ENCODE assay signal across 13 mouse cellular contexts in genomic region chr4:102256170-102256960, GRCm38 (mm10).
A peak's percentile ranks its signal among the peaks of the same experiment; 100 is the strongest.
DNase-seq lines count a peak whose midpoint lies in the region; ATAC-seq and TF ChIP-seq lines count a peak whose summit lies in the region.
"Had no signal": no experiment of that assay in that cellular context is flagged by ENCODE, and none has a peak within 500 bp of the region (broad histone marks: within the 10 kb centered on the region; RNA-seq: fewer than 3 reads in every experiment).

No protein-coding gene starts in this region.

- H3K4me2 ChIP-seq in intestine, embryonic 14.5 days (ENCODE audit: low read length) = peak overlapping the region; percentile 64
- H3K4me2 ChIP-seq in intestine, embryonic 16.5 days (ENCODE audit: low read depth, low read length) = no peak overlapping the region
- peak overlapping the region; percentile 30 for H3K4me2 ChIP-seq in embryonic facial prominence, embryonic 12.5 days (replicated peaks)
- peak overlapping the region; percentile 77 for H3K4me2 ChIP-seq in hindbrain, embryonic 13.5 days
- H3K4me2 ChIP-seq in myocyte (ENCODE audit: low read depth) = peak overlapping the region; percentile 80

- ATAC-seq in intestine, embryonic 14.5 days (replicated peaks; ENCODE audit: low FRiP score, low TSS enrichment, low read depth) = no peak
- no peak for ATAC-seq in intestine, embryonic 16.5 days
- ATAC-seq in embryonic facial prominence, embryonic 12.5 days (ENCODE audit: insufficient number of reproducible peaks, insufficient read depth, low FRiP score, low TSS enrichment) = no peak
- ATAC-seq in hindbrain, embryonic 13.5 days (ENCODE audit: low FRiP score) = no peak

- H3K27me3 ChIP-seq in intestine, embryonic 14.5 days (replicated peaks; ENCODE audit: control insufficient read depth, insufficient read depth, low read length) = no peaks in the 10 kb centered on the region
- no peaks in the 10 kb centered on the region for H3K27me3 ChIP-seq in intestine, embryonic 16.5 days (replicated peaks; ENCODE audit: control insufficient read depth, insufficient read depth, low read length)
- H3K27me3 ChIP-seq in embryonic facial prominence, embryonic 12.5 days = no peaks in the 10 kb centered on the region
- H3K27me3 ChIP-seq in hindbrain, embryonic 13.5 days = no peaks in the 10 kb centered on the region
- H3K27me3 ChIP-seq in myocyte (ENCODE audit: control insufficient read depth, insufficient read depth, insufficient read length) = no peaks in the 10 kb centered on the region
- H3K27me3 ChIP-seq: embryonic facial prominence, embryonic 15.5 days had no signal

- H3K9ac ChIP-seq in intestine, embryonic 14.5 days (ENCODE audit: low read length) = no peak overlapping the region
- H3K9ac ChIP-seq in intestine, embryonic 16.5 days (ENCODE audit: low read depth, low read length) = no peak overlapping the region
- H3K9ac ChIP-seq in embryonic facial prominence, embryonic 12.5 days = no peak overlapping the region
- H3K9ac ChIP-seq in hindbrain, embryonic 13.5 days = 0 out of 2 replicates have a peak overlapping the region, but pooled peaks have one; percentile 9
- H3K9ac ChIP-seq: embryonic facial prominence, embryonic 15.5 days had no signal

- no peak overlapping the region for H3K27ac ChIP-seq in intestine, embryonic 14.5 days (ENCODE audit: low read depth)
- H3K27ac ChIP-seq in intestine, embryonic 16.5 days (ENCODE audit: low read length) = no peak overlapping the region
- H3K27ac ChIP-seq in embryonic facial prominence, embryonic 12.5 days = no peak overlapping the region
- H3K27ac ChIP-seq in hindbrain, embryonic 13.5 days = no peak overlapping the region
- H3K27ac ChIP-seq: embryonic facial prominence, embryonic 15.5 days; gastrocnemius, adult 2 months had no signal

- DNase-seq in intestine, embryonic 14.5 days (ENCODE audit: low spot score) = no peak
- no peak for DNase-seq in thymus, postnatal 10 days (ENCODE audit: low spot score in 2 of 2)
- no peak for DNase-seq in urinary bladder, postnatal 25 days (ENCODE audit: low spot score)
- DNase-seq in kidney, adult 18-20 months = no peak
- DNase-seq: gastrocnemius, adult 2 months; kidney, postnatal 25 days; left cerebral cortex, postnatal 4 days; lung, adult 18-20 months had no signal

- H3K36me3 ChIP-seq in intestine, embryonic 14.5 days (ENCODE audit: control insufficient read depth, insufficient read depth, low read length) = no peaks in the 10 kb centered on the region
- no peaks in the 10 kb centered on the region for H3K36me3 ChIP-seq in intestine, embryonic 16.5 days (ENCODE audit: control insufficient read depth, insufficient read depth, low read length)
- H3K36me3 ChIP-seq in embryonic facial prominence, embryonic 12.5 days = no peaks in the 10 kb centered on the region
- no peaks in the 10 kb centered on the region for H3K36me3 ChIP-seq in hindbrain, embryonic 13.5 days
- no peaks in the 10 kb centered on the region for H3K36me3 ChIP-seq in myocyte (ENCODE audit: control insufficient read depth, insufficient read depth)
- H3K36me3 ChIP-seq: embryonic facial prominence, embryonic 15.5 days had no signal

- H3K79me2 ChIP-seq in myocyte (ENCODE audit: control insufficient read depth, insufficient read depth) = no peaks in the 10 kb centered on the region

- TF ChIP-seq POLR2A in myocyte (IDR thresholded peaks at IDR 0.05; ENCODE audit: insufficient read length, low read depth) = no peak

- H3ac ChIP-seq in myocyte (ENCODE audit: control insufficient read depth, insufficient read length) = no peak overlapping the region

- WGBS in intestine, embryonic 14.5 days = 66% methylated on average over 6 of the region's 6 CpGs
- WGBS in intestine, embryonic 16.5 days = 71% methylated on average over 6 of the region's 6 CpGs
- WGBS in embryonic facial prominence, embryonic 12.5 days = 68% methylated on average over 6 of the region's 6 CpGs
- WGBS in hindbrain, embryonic 13.5 days = 69% methylated on average over 6 of the region's 6 CpGs

- peaks cover 10% of the 10 kb centered on the region for H3K4me1 ChIP-seq in intestine, embryonic 14.5 days (replicated peaks; ENCODE audit: control insufficient read depth, insufficient read depth, low read length)
- peaks cover 10% of the 10 kb centered on the region; the same call in 1 of the 2 replicates for H3K4me1 ChIP-seq in intestine, embryonic 16.5 days (ENCODE audit: control insufficient read depth, insufficient read depth, low read length)
- peaks cover 7% of the 10 kb centered on the region for H3K4me1 ChIP-seq in embryonic facial prominence, embryonic 12.5 days
- H3K4me1 ChIP-seq in hindbrain, embryonic 13.5 days (replicated peaks) = peaks cover 21% of the 10 kb centered on the region

- no peaks in the 10 kb centered on the region for H3K9me3 ChIP-seq in intestine, embryonic 14.5 days (ENCODE audit: control insufficient read depth, low read length)
- H3K9me3 ChIP-seq in intestine, embryonic 16.5 days (ENCODE audit: control insufficient read depth, low read length) = no peaks in the 10 kb centered on the region
- H3K9me3 ChIP-seq in embryonic facial prominence, embryonic 12.5 days = no peaks in the 10 kb centered on the region
- no peaks in the 10 kb centered on the region for H3K9me3 ChIP-seq in hindbrain, embryonic 13.5 days
- H3K9me3 ChIP-seq: embryonic facial prominence, embryonic 15.5 days had no signal

- no peak overlapping the region; the same call in 1 of the 2 replicates for H3K4me3 ChIP-seq in intestine, embryonic 14.5 days (ENCODE audit: low read depth, low read length)
- no peak overlapping the region for H3K4me3 ChIP-seq in intestine, embryonic 16.5 days (ENCODE audit: low read length)
- no peak overlapping the region for H3K4me3 ChIP-seq in embryonic facial prominence, embryonic 12.5 days
- H3K4me3 ChIP-seq in hindbrain, embryonic 13.5 days = peak overlapping the region; percentile 47
- peak overlapping the region; percentile 27 for H3K4me3 ChIP-seq in myocyte

TF ChIP-seq in myocyte, 11 proteins besides CTCF, POLR2A, EP300 and RAD21:
- no peak for TF ChIP-seq MYOG (IDR thresholded peaks at IDR 0.05; ENCODE audit: control insufficient read depth in 1 of 3, insufficient read depth in 1 of 3, insufficient read length in 2 of 3, low read depth in 2 of 3)
- peak; percentile 5 for TF ChIP-seq USF1 (IDR thresholded peaks at IDR 0.05; ENCODE audit: low read depth)
- no peak for TF ChIP-seq REST (IDR thresholded peaks at IDR 0.05; ENCODE audit: insufficient read depth, insufficient read length)
- no peak for TF ChIP-seq SRF (IDR thresholded peaks at IDR 0.05; ENCODE audit: control insufficient read depth, insufficient read length, low read depth)
- no peak for TF ChIP-seq E2F4 (IDR thresholded peaks at IDR 0.05; ENCODE audit: insufficient read depth)
TF ChIP-seq in myocyte: peak in this region for 1.

Comparison
In these comparisons a context has a peak if more than half of its experiments do, and no peak if none do; other contexts are left out.
1. H3K4me3 ChIP-seq: peak in hindbrain, embryonic 13.5 days (single experiment) and myocyte (single experiment); none in intestine, embryonic 14.5 days (single experiment), intestine, embryonic 16.5 days (single experiment) and embryonic facial prominence, embryonic 12.5 days (single experiment).